Mouse (Mus musculus): Measurements from ENCODE around the gene Trappc10. TPM values are rescaled to one million over a fixed set of nuclear protein-coding genes. Genes with fewer than 3 reads are reported as not detected.

The Trappc10 gene
- polyA plus RNA-seq (2011; ENCODE audit: insufficient read depth, insufficient read length, low replicate concordance, missing spikeins), result 19.5 and 31.8 TPM in 2 replicates

DNA sequence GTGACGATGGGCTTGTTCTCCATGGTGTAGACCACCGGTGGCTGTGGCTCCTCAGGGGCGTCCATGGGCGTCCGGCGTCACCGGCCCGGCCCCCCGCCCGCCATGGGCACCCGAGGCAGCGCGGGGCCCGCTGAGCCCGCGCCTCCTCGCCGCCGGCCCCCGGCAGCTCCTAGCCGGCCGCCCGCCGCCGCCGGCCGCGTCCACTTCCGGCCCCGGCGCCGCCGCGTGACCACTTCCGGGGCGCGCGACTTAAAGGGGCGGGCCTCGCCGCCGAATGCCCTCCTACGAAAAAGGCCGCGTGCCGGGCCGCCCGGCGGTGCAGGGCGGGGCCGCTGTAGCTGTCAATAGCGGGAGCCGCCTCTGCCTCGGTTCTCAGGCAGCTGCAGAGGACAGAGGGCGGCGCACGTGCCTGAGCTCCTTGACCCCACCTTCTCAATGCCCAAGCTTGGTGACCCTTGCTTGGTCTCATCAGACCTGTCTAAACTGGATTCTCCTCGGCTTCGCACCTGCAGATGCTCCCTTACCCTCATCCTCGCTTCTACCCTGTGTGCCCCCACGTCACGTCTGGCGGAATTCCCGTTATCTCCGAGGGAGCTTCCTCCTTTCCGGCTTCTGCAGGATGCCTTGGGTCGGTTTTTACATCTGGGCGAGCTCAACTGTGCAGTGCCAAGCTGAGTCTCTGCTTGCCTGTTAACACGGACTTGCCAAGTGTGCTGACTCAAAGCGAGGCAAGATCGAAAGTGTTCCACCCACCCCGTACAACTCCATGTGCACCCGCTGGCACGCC lies at the start of gene Trappc10:
Gene Trappc10 (minus strand): TSS at position 204 of the 787 bp plus-strand sequence.
- peak within 1 kb of the TSS; percentile 85 for H3K27ac ChIP-seq (ENCODE audit: control insufficient read depth, insufficient read depth, low read depth, low read length, poor library complexity)
- peak within 1 kb of the TSS; percentile 96 for H3K4me3 ChIP-seq (replicated peaks; ENCODE audit: control insufficient read depth, low read depth, low read length)
- WGBS, result under 1% methylated on average over 73 of the region's 74 CpGs
- peak; percentile 56; the same call in 1 of the 2 replicates for TF ChIP-seq POLR2A (IDR thresholded peaks at IDR 0.05; ENCODE audit: borderline replicate concordance, control insufficient read depth, low read depth, low read length)
- TF ChIP-seq CTCF (IDR thresholded peaks at IDR 0.05; ENCODE audit: control insufficient read depth, insufficient read depth, low read length), result no peak; the same call in 1 of the 2 replicates
- H3K4me1 ChIP-seq (ENCODE audit: control insufficient read depth, insufficient read depth, low read length), result peaks cover 1% of the 10 kb centered on the region

DNA sequence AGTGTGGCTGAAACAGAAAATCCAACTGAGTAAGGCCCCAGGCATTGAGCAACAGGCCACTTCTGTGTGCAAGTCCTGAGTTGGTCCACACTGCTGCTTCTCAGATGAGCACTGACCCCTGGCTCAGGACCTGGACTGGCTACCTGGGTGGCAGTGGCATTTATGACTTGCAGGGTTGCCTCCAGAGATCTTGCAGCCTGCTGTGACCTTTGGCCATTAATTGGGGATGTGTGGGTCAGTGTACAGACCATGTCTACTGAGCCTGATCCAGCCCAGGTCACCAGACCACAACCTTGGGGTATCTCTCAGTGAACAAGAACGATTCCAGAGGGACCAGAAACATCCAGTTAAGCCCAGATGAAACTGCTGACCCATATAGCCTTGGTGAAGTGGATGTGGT lies 49.1 kb upstream of the Trappc10 start:
- 67% methylated on average over 1 of the region's 1 CpGs for WGBS
- no peak for TF ChIP-seq CTCF (IDR thresholded peaks at IDR 0.05; ENCODE audit: control insufficient read depth, insufficient read depth, low read length)
- no peak for TF ChIP-seq POLR2A (IDR thresholded peaks at IDR 0.05; ENCODE audit: borderline replicate concordance, control insufficient read depth, low read depth, low read length)
- H3K4me3 ChIP-seq (replicated peaks; ENCODE audit: control insufficient read depth, low read depth, low read length), result no peak overlapping the region
- H3K4me1 ChIP-seq (ENCODE audit: control insufficient read depth, insufficient read depth, low read length), result peaks cover 1% of the 10 kb centered on the region; the same call in 1 of the 2 replicates
- no peak overlapping the region for H3K27ac ChIP-seq (ENCODE audit: control insufficient read depth, insufficient read depth, low read depth, low read length, poor library complexity)

DNA sequence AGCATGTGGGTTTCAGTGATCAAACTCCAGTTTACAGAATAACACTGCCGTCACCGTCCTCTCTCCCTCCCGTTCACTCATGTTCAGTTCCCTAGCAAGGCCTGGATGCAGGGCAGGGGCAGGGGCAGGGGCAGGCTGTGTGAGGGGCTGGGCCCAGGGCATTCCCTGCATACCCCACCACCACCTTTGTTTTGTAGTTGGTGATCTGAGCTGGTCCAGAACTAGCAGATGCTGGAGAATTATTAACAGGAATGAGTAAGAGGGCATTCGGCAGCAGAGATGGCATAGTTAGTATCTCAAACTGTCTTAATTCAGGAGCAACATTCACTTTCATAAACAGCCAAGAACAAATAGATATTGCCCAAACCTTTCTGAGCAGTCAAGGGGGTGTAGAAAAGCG lies 47.9 kb upstream of the Trappc10 start:
- Histone ChIP-seq H3K4me1 (ENCODE audit: control insufficient read depth, insufficient read depth, low read length) (peaks cover 1% of the 10 kb centered on the region), H3K27ac (ENCODE audit: control insufficient read depth, insufficient read depth, low read depth, low read length, poor library complexity) (no peak overlapping the region), H3K4me3 (replicated peaks; ENCODE audit: control insufficient read depth, low read depth, low read length) (no peak overlapping the region)
- 90% methylated on average over 5 of the region's 5 CpGs for WGBS
- TF ChIP-seq POLR2A (IDR thresholded peaks at IDR 0.05; ENCODE audit: borderline replicate concordance, control insufficient read depth, low read depth, low read length), result no peak

DNA sequence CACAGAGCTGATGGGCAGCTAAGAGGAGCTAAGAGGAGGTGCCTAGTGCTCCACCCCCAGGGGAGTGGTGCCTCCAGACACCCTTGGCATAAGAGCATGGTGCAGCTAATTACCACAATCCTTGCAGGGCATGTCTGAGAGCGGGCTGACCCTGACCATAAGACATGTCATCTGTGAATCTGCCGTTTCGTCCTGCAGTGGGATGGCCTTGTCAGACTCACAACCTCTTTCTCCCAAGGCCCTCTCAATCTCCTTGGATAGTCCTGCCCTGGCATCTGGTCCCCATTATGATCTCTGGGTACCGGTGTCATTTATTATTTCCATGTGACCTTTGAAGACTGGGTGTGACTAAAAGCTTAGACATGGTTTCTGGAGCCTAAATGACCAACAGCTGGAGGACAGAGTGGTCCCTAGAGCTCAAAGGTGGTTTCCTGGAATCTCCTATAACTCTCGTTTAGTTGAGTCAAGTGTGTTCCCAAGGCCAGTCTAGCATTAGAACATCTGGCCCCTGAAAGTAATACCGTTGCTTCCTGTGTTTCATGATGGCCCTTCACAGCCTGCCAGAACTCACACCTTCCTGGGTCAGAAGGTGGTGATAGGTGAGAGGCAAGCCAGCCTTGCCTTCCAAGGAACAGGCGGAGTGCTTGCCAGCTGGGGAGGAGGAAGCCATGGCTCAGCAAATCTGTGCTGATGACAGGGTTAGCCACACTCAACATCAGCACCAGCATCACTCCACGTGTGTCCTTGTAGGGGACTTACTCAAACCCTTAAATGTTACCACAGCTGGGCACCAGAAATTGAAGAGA lies 46.5 kb upstream of the Trappc10 start:
- 85% methylated on average over 8 of the region's 8 CpGs for WGBS
- H3K4me1 ChIP-seq (ENCODE audit: control insufficient read depth, insufficient read depth, low read length), result no peaks in the 10 kb centered on the region; the same call in 1 of the 2 replicates
- no peak for TF ChIP-seq CTCF (IDR thresholded peaks at IDR 0.05; ENCODE audit: control insufficient read depth, insufficient read depth, low read length)
- no peak overlapping the region for H3K4me3 ChIP-seq (replicated peaks; ENCODE audit: control insufficient read depth, low read depth, low read length)
- H3K27ac ChIP-seq (ENCODE audit: control insufficient read depth, insufficient read depth, low read depth, low read length, poor library complexity), result no peak overlapping the region

DNA sequence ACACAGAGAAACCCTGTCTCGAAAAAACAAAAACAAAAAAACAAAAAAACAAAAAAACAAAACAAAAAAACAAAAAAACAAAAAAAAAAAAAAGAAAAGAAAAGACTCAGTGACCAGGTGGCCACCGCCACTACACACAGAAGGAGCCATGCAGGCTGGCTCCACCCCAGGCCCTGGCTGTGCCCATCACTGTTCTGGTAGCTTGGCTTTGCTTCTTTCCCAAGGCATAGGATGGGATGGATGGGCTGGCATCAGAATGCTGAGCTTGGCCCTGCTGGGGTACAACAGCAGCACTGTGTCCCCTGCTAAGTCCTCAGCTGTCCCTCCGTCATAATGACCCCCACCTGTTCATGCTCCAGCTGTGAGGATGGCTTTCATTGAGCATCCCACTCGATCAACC lies 44.5 kb upstream of the Trappc10 start:
- Histone ChIP-seq H3K4me1 (ENCODE audit: control insufficient read depth, insufficient read depth, low read length) (no peaks in the 10 kb centered on the region; the same call in 1 of the 2 replicates), H3K4me3 (replicated peaks; ENCODE audit: control insufficient read depth, low read depth, low read length) (no peak overlapping the region), H3K27ac (ENCODE audit: control insufficient read depth, insufficient read depth, low read depth, low read length, poor library complexity) (no peak overlapping the region)
- WGBS, result 73% methylated on average over 4 of the region's 4 CpGs
- TF ChIP-seq CTCF (IDR thresholded peaks at IDR 0.05; ENCODE audit: control insufficient read depth, insufficient read depth, low read length), result no peak
- no peak for TF ChIP-seq POLR2A (IDR thresholded peaks at IDR 0.05; ENCODE audit: borderline replicate concordance, control insufficient read depth, low read depth, low read length)

DNA sequence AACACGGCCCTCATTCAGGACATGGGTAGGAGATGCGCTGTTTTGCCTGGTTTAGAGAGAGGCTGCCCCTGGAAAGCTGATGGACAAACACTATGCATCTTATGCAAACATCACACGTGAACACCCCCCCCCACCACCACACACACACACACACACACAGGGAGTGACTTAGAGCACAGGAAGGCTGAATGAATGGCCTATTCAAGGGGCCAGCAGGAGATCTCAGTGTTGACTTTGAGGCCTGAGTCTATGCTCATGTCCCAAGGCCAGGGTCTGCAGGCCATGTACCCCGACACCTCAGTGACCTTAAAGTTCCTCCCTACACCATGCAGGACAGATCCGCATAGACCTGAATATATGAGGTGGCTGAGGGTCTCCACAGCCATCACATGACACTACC lies 43.7 kb upstream of the Trappc10 start:
- H3K4me3 ChIP-seq (replicated peaks; ENCODE audit: control insufficient read depth, low read depth, low read length), result no peak overlapping the region
- WGBS, result 86% methylated on average over 5 of the region's 5 CpGs
- no peaks in the 10 kb centered on the region; the same call in 1 of the 2 replicates for H3K4me1 ChIP-seq (ENCODE audit: control insufficient read depth, insufficient read depth, low read length)
- H3K27ac ChIP-seq (ENCODE audit: control insufficient read depth, insufficient read depth, low read depth, low read length, poor library complexity), result no peak overlapping the region
- no peak for TF ChIP-seq CTCF (IDR thresholded peaks at IDR 0.05; ENCODE audit: control insufficient read depth, insufficient read depth, low read length)
- no peak for TF ChIP-seq POLR2A (IDR thresholded peaks at IDR 0.05; ENCODE audit: borderline replicate concordance, control insufficient read depth, low read depth, low read length)

DNA sequence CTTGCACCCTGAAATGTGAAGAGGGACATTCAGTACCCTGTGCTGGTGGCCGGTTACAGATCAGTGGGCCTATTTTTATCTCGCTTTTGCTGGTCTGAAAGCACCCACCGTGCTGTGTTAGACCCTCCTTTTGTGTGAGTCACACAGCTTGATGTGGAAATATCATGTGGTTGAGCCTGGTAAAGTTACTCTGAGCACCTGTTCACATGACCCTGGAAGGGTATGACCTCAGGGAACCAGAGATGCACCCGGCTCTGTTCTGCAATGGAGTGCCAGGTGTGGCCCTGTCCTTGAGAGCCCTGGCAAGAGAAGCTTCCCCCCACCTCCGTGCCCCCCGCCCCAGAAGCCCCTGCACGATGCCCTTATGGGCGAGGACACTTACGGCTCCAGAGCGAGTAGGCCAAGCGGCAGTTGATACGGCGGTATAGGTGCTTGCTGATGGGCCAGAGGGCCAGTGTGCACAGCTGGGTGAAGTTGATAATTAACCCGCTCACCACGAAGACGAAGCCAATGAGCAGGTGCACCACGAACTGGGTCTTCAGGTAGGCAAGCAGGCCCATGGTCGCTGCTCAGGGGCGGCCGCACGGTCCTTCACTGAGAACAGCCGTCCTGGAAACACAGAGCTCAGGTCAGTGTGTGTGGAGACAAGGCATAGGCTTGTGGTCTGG lies 43.2 kb upstream of the Trappc10 start:
- H3K4me3 ChIP-seq (replicated peaks; ENCODE audit: control insufficient read depth, low read depth, low read length), result no peak overlapping the region
- 81% methylated on average over 22 of the region's 22 CpGs for WGBS
- H3K27ac ChIP-seq (ENCODE audit: control insufficient read depth, insufficient read depth, low read depth, low read length, poor library complexity), result no peak overlapping the region
- TF ChIP-seq CTCF (IDR thresholded peaks at IDR 0.05; ENCODE audit: control insufficient read depth, insufficient read depth, low read length) (no peak), POLR2A (IDR thresholded peaks at IDR 0.05; ENCODE audit: borderline replicate concordance, control insufficient read depth, low read depth, low read length) (no peak)
- no peaks in the 10 kb centered on the region; the same call in 1 of the 2 replicates for H3K4me1 ChIP-seq (ENCODE audit: control insufficient read depth, insufficient read depth, low read length)

DNA sequence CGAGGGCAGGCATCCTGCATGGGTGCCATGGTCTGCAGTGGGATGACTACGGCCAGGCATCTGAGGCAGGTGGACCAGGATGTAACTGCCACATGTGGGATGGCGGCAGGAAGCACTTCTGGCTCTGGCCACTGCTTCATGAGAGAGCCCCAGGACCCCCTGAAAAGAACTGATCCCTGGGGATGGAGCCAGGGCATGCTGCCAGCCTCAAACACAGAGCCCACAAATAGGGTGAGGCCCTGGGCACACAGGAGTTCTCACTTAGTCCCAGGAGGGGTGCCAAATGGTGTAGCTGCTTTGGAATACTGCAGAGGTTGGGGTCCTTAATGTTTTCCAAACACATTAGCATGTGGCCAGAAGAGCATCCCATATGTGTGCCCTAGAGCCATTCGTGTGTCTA lies 41.5 kb upstream of the Trappc10 start:
- 52% methylated on average over 4 of the region's 4 CpGs for WGBS
- TF ChIP-seq CTCF (IDR thresholded peaks at IDR 0.05; ENCODE audit: control insufficient read depth, insufficient read depth, low read length) (no peak), POLR2A (IDR thresholded peaks at IDR 0.05; ENCODE audit: borderline replicate concordance, control insufficient read depth, low read depth, low read length) (no peak)
- H3K4me3 ChIP-seq (replicated peaks; ENCODE audit: control insufficient read depth, low read depth, low read length), result no peak overlapping the region
- H3K4me1 ChIP-seq (ENCODE audit: control insufficient read depth, insufficient read depth, low read length), result no peaks in the 10 kb centered on the region; the same call in 1 of the 2 replicates
- no peak overlapping the region for H3K27ac ChIP-seq (ENCODE audit: control insufficient read depth, insufficient read depth, low read depth, low read length, poor library complexity)

Measured in bone marrow, adult 2 months (tissue).